20 mouse cellular contexts compared by ENCODE assay signal in the genomic region with DNA sequence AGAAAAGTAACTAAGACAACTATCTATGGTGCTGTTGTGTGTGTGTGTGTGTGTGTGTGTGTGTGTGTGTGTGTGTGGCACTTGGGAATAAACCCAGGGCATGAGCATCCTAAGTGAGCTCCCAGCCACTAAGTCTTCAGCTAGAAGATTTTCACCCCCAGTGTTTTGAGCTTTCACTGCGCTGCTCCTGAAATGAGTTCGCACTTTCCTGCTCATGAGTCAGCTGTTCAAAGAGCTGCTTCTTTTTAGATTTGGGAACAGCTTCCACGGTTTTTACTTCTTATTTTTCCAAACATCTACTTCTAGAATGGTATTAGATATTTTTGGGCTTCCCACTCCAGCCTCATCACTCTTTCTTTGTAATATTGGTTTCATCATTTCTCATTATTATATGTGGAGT.
DNase-seq lines count a peak whose midpoint lies in the region; ATAC-seq lines count a peak whose summit lies in the region.
"Had no signal": no experiment of that assay in that cellular context is flagged by ENCODE, and none has a peak within 500 bp of the region (broad histone marks: within the 10 kb centered on the region; RNA-seq: fewer than 3 reads in every experiment).

No protein-coding gene starts in this region.

- peak; percentile 92 for ATAC-seq in frontal cortex, adult (ENCODE audit: low TSS enrichment)
- ATAC-seq: activated CD4-positive, CD25-positive, alpha-beta regulatory T cell, adult 4 months; CD4-positive, CD25-positive, alpha-beta regulatory T cell, adult 4 months; forebrain, embryonic 13.5 days; forebrain, embryonic 15.5 days; forebrain, postnatal 0 days; Patski had no signal

- no peak for DNase-seq in frontal cortex, postnatal 14 days (ENCODE audit: low spot score in 2 of 2)
- peak; percentile 10 for DNase-seq in right cerebral cortex, adult 18-20 months
- DNase-seq in right cerebral cortex, postnatal 14 days = no peak
- DNase-seq in brain, adult 2 months (ENCODE audit: low read depth, low spot score) = peak; percentile 60
- no peak for DNase-seq in adrenal gland, postnatal 10 days
- DNase-seq: adrenal gland, adult 8-10 months; adrenal gland, postnatal 25 days; B cell, adult 2 months; cerebellum, adult 11-12 months; cerebellum, adult 2 months; cerebellum, adult 9-10 months; cerebellum, postnatal 10 days; cerebellum, postnatal 25 days; forebrain, postnatal 0 days had no signal

Comparison
In these comparisons a context has a peak if more than half of its experiments do, and no peak if none do; other contexts are left out.
1. DNase-seq: peak in right cerebral cortex, adult 18-20 months (single experiment) and brain, adult 2 months (single experiment); none in frontal cortex, postnatal 14 days (0 of 2), right cerebral cortex, postnatal 14 days (single experiment) and adrenal gland, postnatal 10 days (single experiment).